Mouse (Mus musculus): ENCODE measurements around the gene Rtraf. TPM values are rescaled to one million over a fixed set of nuclear protein-coding genes. Genes with fewer than 3 reads are reported as not detected.

The Rtraf gene
- polyA plus RNA-seq, 1 experiment from 2014 or later, result 202 TPM

GRCm38 (mm10) chr14:19794881-19795280 lies 28.7 kb downstream of the Rtraf start:
- no peak for ATAC-seq (ENCODE audit: low FRiP score)
- no peaks in the 10 kb centered on the region for H3K9me3 ChIP-seq
- no peaks in the 10 kb centered on the region for H3K4me1 ChIP-seq (replicated peaks)
- no peak overlapping the region for H3K27ac ChIP-seq
- H3K9ac ChIP-seq, result no peak overlapping the region
- H3K36me3 ChIP-seq, result no peaks in the 10 kb centered on the region
- H3K4me3 ChIP-seq, result no peak overlapping the region
- H3K27me3 ChIP-seq, result no peaks in the 10 kb centered on the region
- 71% methylated on average over 4 of the region's 4 CpGs for WGBS
- no peak overlapping the region for H3K4me2 ChIP-seq

GRCm38 (mm10) chr14:19788443-19788842 lies 35.2 kb downstream of the Rtraf start:
- no peak for ATAC-seq (ENCODE audit: low FRiP score)
- Histone ChIP-seq H3K4me1 (replicated peaks) (no peaks in the 10 kb centered on the region), H3K4me3 (no peak overlapping the region), H3K27me3 (no peaks in the 10 kb centered on the region), H3K4me2 (no peak overlapping the region), H3K9me3 (no peaks in the 10 kb centered on the region), H3K27ac (no peak overlapping the region), H3K36me3 (no peaks in the 10 kb centered on the region), H3K9ac (no peak overlapping the region)
- 79% methylated on average over 1 of the region's 1 CpGs for WGBS

- Histone ChIP-seq H3K9me3 (no peaks in the 10 kb centered on the region), H3K4me3 (no peak overlapping the region), H3K27ac (no peak overlapping the region), H3K4me1 (replicated peaks) (no peaks in the 10 kb centered on the region), H3K9ac (no peak overlapping the region), H3K36me3 (no peaks in the 10 kb centered on the region), H3K4me2 (no peak overlapping the region), H3K27me3 (no peaks in the 10 kb centered on the region)
- WGBS, result 86% methylated on average over 9 of the region's 9 CpGs
- ATAC-seq (ENCODE audit: low FRiP score), result no peak
Observed at GRCm38 (mm10) chr14:19785797-19786588, 37.6 kb downstream of the Rtraf start.

GRCm38 (mm10) chr14:19777945-19778344 lies 45.7 kb downstream of the Rtraf start:
- Histone ChIP-seq H3K9ac (no peak overlapping the region), H3K27me3 (no peaks in the 10 kb centered on the region), H3K27ac (no peak overlapping the region), H3K36me3 (no peaks in the 10 kb centered on the region), H3K9me3 (0 out of 2 replicates have a peak, but pooled peaks cover 3% of the 10 kb centered on the region), H3K4me3 (no peak overlapping the region), H3K4me1 (replicated peaks) (no peaks in the 10 kb centered on the region), H3K4me2 (no peak overlapping the region)
- WGBS, result 89% methylated on average over 13 of the region's 13 CpGs
- ATAC-seq (ENCODE audit: low FRiP score), result no peak

GRCm38 (mm10) chr14:19777365-19777764 lies 46.3 kb downstream of the Rtraf start:
- H3K4me3 ChIP-seq, result no peak overlapping the region
- 0 out of 2 replicates have a peak, but pooled peaks cover 3% of the 10 kb centered on the region for H3K9me3 ChIP-seq
- 94% methylated on average over 6 of the region's 6 CpGs for WGBS
- no peak for ATAC-seq (ENCODE audit: low FRiP score)
- H3K4me1 ChIP-seq (replicated peaks), result no peaks in the 10 kb centered on the region
- no peaks in the 10 kb centered on the region for H3K27me3 ChIP-seq
- no peak overlapping the region for H3K4me2 ChIP-seq
- no peaks in the 10 kb centered on the region for H3K36me3 ChIP-seq
- H3K9ac ChIP-seq, result no peak overlapping the region
- no peak overlapping the region for H3K27ac ChIP-seq

- H3K4me1 ChIP-seq (replicated peaks), result no peaks in the 10 kb centered on the region
- 0 out of 2 replicates have a peak, but pooled peaks cover 3% of the 10 kb centered on the region for H3K9me3 ChIP-seq
- no peak overlapping the region for H3K9ac ChIP-seq
- 43% methylated on average over 6 of the region's 6 CpGs for WGBS
- no peak overlapping the region for H3K4me3 ChIP-seq
- H3K4me2 ChIP-seq, result no peak overlapping the region
- no peak overlapping the region for H3K27ac ChIP-seq
- no peak for ATAC-seq (ENCODE audit: low FRiP score)
- H3K27me3 ChIP-seq, result no peaks in the 10 kb centered on the region
- H3K36me3 ChIP-seq, result no peaks in the 10 kb centered on the region
Observed at GRCm38 (mm10) chr14:19776890-19777289, 46.7 kb downstream of the Rtraf start.

- H3K27ac ChIP-seq, result no peak overlapping the region
- no peaks in the 10 kb centered on the region for H3K4me1 ChIP-seq (replicated peaks)
- no peaks in the 10 kb centered on the region for H3K27me3 ChIP-seq
- WGBS, result 97% methylated on average over 5 of the region's 5 CpGs
- ATAC-seq (ENCODE audit: low FRiP score), result no peak
- H3K9me3 ChIP-seq, result 0 out of 2 replicates have a peak, but pooled peaks cover 3% of the 10 kb centered on the region
- H3K36me3 ChIP-seq, result no peaks in the 10 kb centered on the region
- no peak overlapping the region for H3K4me3 ChIP-seq
- H3K9ac ChIP-seq, result no peak overlapping the region
- no peak overlapping the region for H3K4me2 ChIP-seq
Observed at GRCm38 (mm10) chr14:19776179-19776578, 47.4 kb downstream of the Rtraf start.

GRCm38 (mm10) chr14:19775491-19775890 lies 48.1 kb downstream of the Rtraf start:
- H3K36me3 ChIP-seq, result no peaks in the 10 kb centered on the region
- no peak overlapping the region for H3K27ac ChIP-seq
- no peak overlapping the region for H3K4me3 ChIP-seq
- H3K9me3 ChIP-seq, result 0 out of 2 replicates have a peak, but pooled peaks cover 3% of the 10 kb centered on the region
- H3K27me3 ChIP-seq, result no peaks in the 10 kb centered on the region
- no peak for ATAC-seq (ENCODE audit: low FRiP score)
- WGBS, result 94% methylated on average over 4 of the region's 4 CpGs
- H3K9ac ChIP-seq, result no peak overlapping the region
- H3K4me2 ChIP-seq, result no peak overlapping the region
- H3K4me1 ChIP-seq (replicated peaks), result no peaks in the 10 kb centered on the region

- Histone ChIP-seq H3K9me3 (0 out of 2 replicates have a peak, but pooled peaks cover 3% of the 10 kb centered on the region), H3K27ac (no peak overlapping the region), H3K4me3 (no peak overlapping the region), H3K4me2 (no peak overlapping the region), H3K9ac (no peak overlapping the region), H3K27me3 (no peaks in the 10 kb centered on the region), H3K4me1 (replicated peaks) (peaks cover 4% of the 10 kb centered on the region; the same call in 1 of the 2 replicates), H3K36me3 (no peaks in the 10 kb centered on the region)
- 84% methylated on average over 13 of the region's 13 CpGs for WGBS
- no peak for ATAC-seq (ENCODE audit: low FRiP score)
Observed at GRCm38 (mm10) chr14:19774036-19774628, 49.5 kb downstream of the Rtraf start.

- no peaks in the 10 kb centered on the region for H3K36me3 ChIP-seq
- H3K9me3 ChIP-seq, result 0 out of 2 replicates have a peak, but pooled peaks cover under 1% of the 10 kb centered on the region
- no peak overlapping the region for H3K4me2 ChIP-seq
- H3K27ac ChIP-seq, result no peak overlapping the region
- H3K9ac ChIP-seq, result no peak overlapping the region
- 85% methylated on average over 7 of the region's 7 CpGs for WGBS
- ATAC-seq (ENCODE audit: low FRiP score), result no peak
- H3K4me3 ChIP-seq, result no peak overlapping the region
- 0 out of 2 replicates have a peak, but pooled peaks cover 2% of the 10 kb centered on the region for H3K27me3 ChIP-seq
- H3K4me1 ChIP-seq (replicated peaks), result peaks cover 14% of the 10 kb centered on the region
Observed at GRCm38 (mm10) chr14:19771173-19771572, 52.5 kb downstream of the Rtraf start.

- 0 out of 2 replicates have a peak, but pooled peaks cover 2% of the 10 kb centered on the region for H3K27me3 ChIP-seq
- H3K4me3 ChIP-seq, result no peak overlapping the region
- H3K4me2 ChIP-seq, result no peak overlapping the region
- H3K36me3 ChIP-seq, result no peaks in the 10 kb centered on the region
- no peak overlapping the region for H3K9ac ChIP-seq
- H3K27ac ChIP-seq, result no peak overlapping the region
- WGBS, result 34% methylated on average over 6 of the region's 6 CpGs
- peaks cover 20% of the 10 kb centered on the region for H3K4me1 ChIP-seq (replicated peaks)
- no peak for ATAC-seq (ENCODE audit: low FRiP score)
- no peaks in the 10 kb centered on the region for H3K9me3 ChIP-seq
Observed at GRCm38 (mm10) chr14:19769441-19770200, 54.0 kb downstream of the Rtraf start.

GRCm38 (mm10) chr14:19768648-19769047 lies 55.0 kb downstream of the Rtraf start:
- 92% methylated on average over 6 of the region's 6 CpGs for WGBS
- Histone ChIP-seq H3K4me1 (replicated peaks) (peaks cover 22% of the 10 kb centered on the region), H3K27me3 (0 out of 2 replicates have a peak, but pooled peaks cover 2% of the 10 kb centered on the region), H3K36me3 (no peaks in the 10 kb centered on the region), H3K4me3 (no peak overlapping the region), H3K4me2 (no peak overlapping the region), H3K9me3 (no peaks in the 10 kb centered on the region), H3K27ac (no peak overlapping the region), H3K9ac (no peak overlapping the region)
- ATAC-seq (ENCODE audit: low FRiP score), result no peak

Data from hindbrain, embryonic 13.5 days (tissue).